Mouse (Mus musculus) myocyte (in vitro differentiated cells): ENCODE data around the gene Atp1b1. TPM values are rescaled to one million over a fixed set of nuclear protein-coding genes. Genes with fewer than 3 reads are reported as not detected.

Source experiments
- H3K27me3 ChIP-seq: one replicate; pipeline ENCODE4 v1.6.1; 2011; ENCODE audit not compliant: control insufficient read depth, insufficient read depth, insufficient read length
- H3K36me3 ChIP-seq: one replicate; pipeline ENCODE4 v1.6.1; 2011; ENCODE audit not compliant: control insufficient read depth, insufficient read depth
- H3K4me2 ChIP-seq: one replicate; pipeline ENCODE4 v1.6.1; 2011; ENCODE audit warnings: low read depth, control low read depth
- H3K4me3 ChIP-seq: one replicate; pipeline ENCODE4 v1.5.1; 2011; ENCODE audit warnings: mild to moderate bottlenecking, control low read depth, moderate library complexity
- H3K79me2 ChIP-seq: one replicate; pipeline ENCODE4 v1.6.1; 2011; ENCODE audit not compliant: control insufficient read depth, insufficient read depth
- H3ac ChIP-seq: one replicate; pipeline ENCODE4 v1.6.1; 2011; ENCODE audit not compliant: control insufficient read depth, insufficient read length
- CEBPB ChIP-seq: IDR thresholded peaks from 2 replicates; pipeline ENCODE4 v1.6.1; 2011; ENCODE audit warnings: mild to moderate bottlenecking, moderate library complexity; ENCODE audit not compliant: poor library complexity, insufficient read depth, severe bottlenecking
- E2F4 ChIP-seq: IDR thresholded peaks from one replicate; pipeline ENCODE4 v1.6.1; 2011; ENCODE audit warnings: mild to moderate bottlenecking, control low read depth, moderate library complexity; ENCODE audit not compliant: insufficient read depth
- MAX ChIP-seq: IDR thresholded peaks from one replicate; pipeline ENCODE4 v1.6.1; 2011; ENCODE audit warnings: low read depth, mild to moderate bottlenecking, control low read depth
- MYOD1 ChIP-seq, 3 experiments: IDR thresholded peaks; one replicate each; pipeline ENCODE4 v1.6.1; 2011; ENCODE audit warnings: control low read depth in 2 of 3, low read depth in 2 of 3, mild to moderate bottlenecking in 2 of 3, moderate library complexity in 1 of 3; ENCODE audit not compliant: insufficient read length in 2 of 3, control insufficient read depth in 1 of 3
- MYOG ChIP-seq, 3 experiments: IDR thresholded peaks; one replicate each; pipeline ENCODE4 v1.6.1; 2011; ENCODE audit warnings: control low read depth in 2 of 3, low read depth in 2 of 3, mild to moderate bottlenecking in 2 of 3; ENCODE audit not compliant: insufficient read length in 2 of 3, control insufficient read depth in 1 of 3, insufficient read depth in 1 of 3
- POLR2A ChIP-seq: IDR thresholded peaks from one replicate; pipeline ENCODE4 v1.6.1; 2011; ENCODE audit warnings: low read depth, mild to moderate bottlenecking, control low read depth, moderate library complexity; ENCODE audit not compliant: insufficient read length
- POLR2AphosphoS2 ChIP-seq: IDR thresholded peaks from one replicate; pipeline ENCODE4 v1.6.1; 2011; ENCODE audit warnings: low read depth, control low read depth; ENCODE audit not compliant: insufficient read length
- REST ChIP-seq: IDR thresholded peaks from one replicate; pipeline ENCODE4 v1.6.1; 2011; ENCODE audit warnings: mild to moderate bottlenecking, control low read depth, moderate library complexity; ENCODE audit not compliant: insufficient read depth, insufficient read length
- SRF ChIP-seq: IDR thresholded peaks from one replicate; pipeline ENCODE4 v1.6.1; 2011; ENCODE audit warnings: low read depth; ENCODE audit not compliant: control insufficient read depth, insufficient read length
- TCF12 ChIP-seq: IDR thresholded peaks from one replicate; pipeline ENCODE4 v1.6.1; 2011; ENCODE audit warnings: mild to moderate bottlenecking, control low read depth; ENCODE audit not compliant: poor library complexity, insufficient read depth, severe bottlenecking
- TCF3 ChIP-seq: IDR thresholded peaks from one replicate; pipeline ENCODE4 v1.6.1; 2011; ENCODE audit warnings: low read depth, control low read depth; ENCODE audit not compliant: insufficient read length
- USF1 ChIP-seq: IDR thresholded peaks from one replicate; pipeline ENCODE4 v1.6.1; 2011; ENCODE audit warnings: low read depth, mild to moderate bottlenecking, control low read depth, moderate library complexity
- polyA plus RNA-seq: library from polyadenylated mRNA; unstranded; fragments of >200 nt; fragmentation: generic; extraction: Trizol; gene quantifications from one replicate; pipeline ENCODE4 v1.2.1, GENCODE M21; 2012; ENCODE audit warnings: missing spikeins

Atp1b1 gene
- polyA plus RNA-seq, 1 experiment: 34.7 TPM

DNA sequence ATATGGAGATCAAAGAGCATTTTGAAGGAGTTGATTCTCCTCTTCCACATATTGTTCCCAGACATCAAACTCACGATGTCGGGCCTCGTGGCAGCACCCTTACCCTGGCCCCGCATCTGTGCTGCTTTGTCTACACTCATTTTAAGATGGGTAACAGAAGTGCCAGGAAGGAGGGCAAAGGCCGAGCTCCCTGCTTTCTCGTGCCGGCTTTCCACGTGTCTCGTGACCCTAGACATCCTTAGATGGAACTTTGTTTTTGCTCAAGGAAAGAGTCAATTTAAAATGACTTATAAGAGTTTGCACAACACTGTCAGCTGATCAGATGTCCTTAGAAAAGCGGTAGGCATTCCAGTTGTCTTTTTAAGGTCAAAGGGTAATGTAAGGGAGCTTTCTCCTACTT is 39.8 kb downstream of the Atp1b1 start:
- H3K4me2 ChIP-seq: no peak overlapping the region
- TF ChIP-seq CEBPB: no peak
- TF ChIP-seq TCF12: no peak
- no peak for TF ChIP-seq POLR2A
- TF ChIP-seq POLR2AphosphoS2: no peak
- TF ChIP-seq USF1: no peak
- TF ChIP-seq SRF: no peak
- no peak for TF ChIP-seq MYOG (IDR thresholded peaks at IDR 0.05; ENCODE audit: control insufficient read depth in 1 of 3, insufficient read depth in 1 of 3, insufficient read length in 2 of 3, low read depth in 2 of 3)
- TF ChIP-seq REST: no peak
- no peak for TF ChIP-seq MAX
- no peak for TF ChIP-seq TCF3
- no peak for TF ChIP-seq MYOD1 (IDR thresholded peaks at IDR 0.05; ENCODE audit: control insufficient read depth in 1 of 3, insufficient read length in 2 of 3, low read depth in 2 of 3)
- TF ChIP-seq E2F4: no peak
- no peaks in the 10 kb centered on the region for H3K27me3 ChIP-seq
- no peak overlapping the region for H3K4me3 ChIP-seq
- H3K79me2 ChIP-seq: no peaks in the 10 kb centered on the region
- no peak overlapping the region for H3ac ChIP-seq
- H3K36me3 ChIP-seq: no peaks in the 10 kb centered on the region

DNA sequence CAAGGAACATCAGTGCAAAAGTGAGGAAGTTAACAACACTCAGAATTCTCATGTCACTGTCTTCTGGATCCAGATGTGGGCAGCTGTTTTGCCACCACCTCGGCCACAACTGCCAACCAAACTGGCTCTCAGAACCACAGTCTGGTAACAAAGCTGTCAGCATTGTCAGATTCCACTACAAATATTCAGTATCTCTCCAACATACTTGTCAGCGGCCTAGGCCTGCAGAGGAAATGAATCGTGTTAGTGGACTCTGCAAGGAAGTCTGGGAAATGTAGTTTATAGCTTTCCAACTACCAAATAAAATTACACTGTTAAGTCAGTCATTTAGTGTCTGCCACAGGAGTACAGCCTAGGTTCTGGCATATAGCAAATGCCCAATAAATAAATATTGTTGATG is 40.6 kb downstream of the Atp1b1 start:
- no peak for TF ChIP-seq E2F4
- TF ChIP-seq USF1: no peak
- no peak for TF ChIP-seq TCF12
- no peak for TF ChIP-seq POLR2A
- TF ChIP-seq SRF: no peak
- no peak for TF ChIP-seq MYOG (IDR thresholded peaks at IDR 0.05; ENCODE audit: control insufficient read depth in 1 of 3, insufficient read depth in 1 of 3, insufficient read length in 2 of 3, low read depth in 2 of 3)
- no peak for TF ChIP-seq REST
- TF ChIP-seq MYOD1 (IDR thresholded peaks at IDR 0.05; ENCODE audit: control insufficient read depth in 1 of 3, insufficient read length in 2 of 3, low read depth in 2 of 3): no peak
- Histone ChIP-seq H3K27me3 (no peaks in the 10 kb centered on the region), H3K36me3 (no peaks in the 10 kb centered on the region), H3ac (no peak overlapping the region), H3K4me2 (no peak overlapping the region), H3K4me3 (no peak overlapping the region), H3K79me2 (no peaks in the 10 kb centered on the region)

DNA sequence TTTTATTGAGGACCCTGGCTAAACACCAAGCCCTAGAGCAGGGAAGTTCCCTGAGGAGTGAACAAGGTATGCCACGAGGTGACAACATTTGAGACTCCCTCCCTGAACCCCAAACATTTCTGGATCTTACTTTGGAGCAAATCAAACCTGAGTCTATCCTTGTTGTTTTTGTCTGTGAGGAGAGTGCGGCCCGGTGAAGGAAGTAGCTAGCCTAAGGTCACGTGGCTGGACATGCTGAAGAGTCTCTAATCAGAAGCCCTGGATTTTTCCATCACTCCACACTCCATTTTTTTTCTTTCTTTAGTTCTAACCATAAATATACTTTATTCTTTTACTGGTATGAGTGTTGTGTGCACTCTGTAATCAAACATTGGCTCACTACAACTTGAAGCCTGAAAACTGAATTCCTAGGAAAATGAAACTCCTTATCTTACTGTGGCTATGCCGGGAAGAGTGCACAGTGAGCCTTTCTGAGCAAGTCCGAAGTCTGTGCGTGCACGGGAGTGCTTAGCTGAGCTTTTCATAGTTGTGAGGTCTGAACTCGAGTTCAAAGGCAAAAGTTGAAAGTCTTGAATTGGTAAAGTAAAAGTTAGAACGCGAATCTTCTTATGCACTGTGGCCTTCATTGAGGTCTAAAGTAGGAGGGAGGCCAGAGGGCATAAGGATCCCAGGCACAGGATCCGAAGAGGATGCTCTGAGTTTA is 41.3 kb downstream of the Atp1b1 start:
- H3K4me2 ChIP-seq: no peak overlapping the region
- TF ChIP-seq POLR2AphosphoS2 (no peak), TCF12 (no peak), E2F4 (no peak), SRF (no peak), MYOG (IDR thresholded peaks at IDR 0.05; ENCODE audit: control insufficient read depth in 1 of 3, insufficient read depth in 1 of 3, insufficient read length in 2 of 3, low read depth in 2 of 3) (no peak), REST (no peak), USF1 (no peak), POLR2A (no peak), MAX (no peak), CEBPB (no peak), MYOD1 (IDR thresholded peaks at IDR 0.05; ENCODE audit: control insufficient read depth in 1 of 3, insufficient read length in 2 of 3, low read depth in 2 of 3) (no peak)
- H3ac ChIP-seq: no peak overlapping the region
- no peaks in the 10 kb centered on the region for H3K36me3 ChIP-seq
- H3K4me3 ChIP-seq: no peak overlapping the region
- no peaks in the 10 kb centered on the region for H3K79me2 ChIP-seq
- no peaks in the 10 kb centered on the region for H3K27me3 ChIP-seq

DNA sequence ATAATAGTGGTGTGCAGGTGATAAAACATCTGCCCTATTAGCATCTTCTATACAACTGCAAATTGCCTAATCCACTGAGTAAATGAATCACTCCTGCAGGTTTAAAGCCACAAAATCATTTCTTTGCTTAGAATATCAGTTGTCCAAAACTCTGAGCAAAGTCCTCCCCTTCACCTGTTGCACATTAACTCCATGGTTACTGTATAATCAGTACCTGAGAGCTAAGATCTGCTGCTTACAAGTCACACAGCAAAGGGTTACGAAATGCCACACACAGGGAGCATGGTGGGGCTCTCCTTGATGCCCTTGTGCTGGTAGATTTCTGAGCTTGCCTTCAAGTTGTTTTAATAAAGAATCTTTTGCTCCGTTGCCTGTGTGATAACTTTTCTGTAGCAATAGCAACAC is 42.8 kb downstream of the Atp1b1 start:
- H3ac ChIP-seq: no peak overlapping the region
- no peaks in the 10 kb centered on the region for H3K27me3 ChIP-seq
- no peak overlapping the region for H3K4me2 ChIP-seq
- H3K4me3 ChIP-seq: no peak overlapping the region
- no peaks in the 10 kb centered on the region for H3K79me2 ChIP-seq
- TF ChIP-seq TCF12 (no peak), MYOG (IDR thresholded peaks at IDR 0.05; ENCODE audit: control insufficient read depth in 1 of 3, insufficient read depth in 1 of 3, insufficient read length in 2 of 3, low read depth in 2 of 3) (no peak), SRF (no peak), USF1 (no peak), E2F4 (no peak), MAX (no peak), CEBPB (no peak), MYOD1 (IDR thresholded peaks at IDR 0.05; ENCODE audit: control insufficient read depth in 1 of 3, insufficient read length in 2 of 3, low read depth in 2 of 3) (no peak), POLR2AphosphoS2 (no peak), REST (no peak), TCF3 (no peak), POLR2A (no peak)
- H3K36me3 ChIP-seq: no peaks in the 10 kb centered on the region

DNA sequence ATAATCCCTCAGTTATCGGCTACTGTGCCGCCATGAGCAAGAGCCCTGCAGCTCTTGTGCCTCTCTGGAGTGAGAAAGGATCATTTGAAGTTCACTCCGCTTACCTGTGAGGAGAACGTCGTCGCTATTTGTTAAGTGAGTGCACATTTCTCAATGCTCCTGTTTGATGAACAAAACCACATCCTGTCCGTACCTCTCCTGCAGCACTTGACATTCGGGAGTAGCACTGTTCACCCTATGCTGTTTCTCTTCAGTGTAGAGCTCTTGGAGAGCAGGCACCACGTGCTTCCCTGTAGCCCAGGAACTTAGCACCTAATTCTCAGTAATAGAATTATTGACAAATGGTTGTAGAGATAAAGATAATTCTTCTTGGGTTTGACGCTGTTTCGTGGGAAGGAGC is 44.5 kb downstream of the Atp1b1 start:
- H3K4me3 ChIP-seq: no peak overlapping the region
- no peak for TF ChIP-seq CEBPB
- no peak for TF ChIP-seq REST
- TF ChIP-seq MYOG (IDR thresholded peaks at IDR 0.05; ENCODE audit: control insufficient read depth in 1 of 3, insufficient read depth in 1 of 3, insufficient read length in 2 of 3, low read depth in 2 of 3): no peak
- TF ChIP-seq POLR2AphosphoS2: no peak
- no peak for TF ChIP-seq TCF12
- no peak for TF ChIP-seq POLR2A
- no peak for TF ChIP-seq E2F4
- TF ChIP-seq TCF3: no peak
- no peak for TF ChIP-seq SRF
- TF ChIP-seq MYOD1 (IDR thresholded peaks at IDR 0.05; ENCODE audit: control insufficient read depth in 1 of 3, insufficient read length in 2 of 3, low read depth in 2 of 3): no peak
- no peak for TF ChIP-seq MAX
- TF ChIP-seq USF1: no peak
- H3K4me2 ChIP-seq: no peak overlapping the region
- no peak overlapping the region for H3ac ChIP-seq
- H3K36me3 ChIP-seq: no peaks in the 10 kb centered on the region
- no peaks in the 10 kb centered on the region for H3K79me2 ChIP-seq
- no peaks in the 10 kb centered on the region for H3K27me3 ChIP-seq
